Mouse (Mus musculus) heart, embryonic 14.5 days (tissue): ENCODE measurements around the gene 2300002M23Rik. TPM values are rescaled to one million over a fixed set of nuclear protein-coding genes. Genes with fewer than 3 reads are reported as not detected.

Experiments used
- ATAC-seq: fragments of 200-750 bp; cut with Nextera tagmentation; 2 replicates; pipeline ENCODE4 v1.8.0; 2017; ENCODE audit warnings: low read depth, moderate TSS enrichment; ENCODE audit not compliant: insufficient number of reproducible peaks, insufficient read depth, low FRiP score
- H3K27ac ChIP-seq, 2 experiments: fragments of 200-500 bp in 1 of 2; fragments of 300-500 bp in 1 of 2; sonication (generic) in 1 of 2; replicated peaks in 1 of 2; 2 replicates each; pipeline ENCODE4 v1.5.1; 2012 to 2014; ENCODE audit warnings: low read depth in 2 of 2, low read length in 2 of 2, control low read depth in 1 of 2, mild to moderate bottlenecking in 1 of 2, mixed read lengths in 1 of 2; ENCODE audit not compliant: control insufficient read depth in 1 of 2, insufficient read depth in 1 of 2
- H3K27me3 ChIP-seq: fragments of 300-500 bp; sonication (generic); 2 replicates; pipeline ENCODE4 v1.6.1; 2014; ENCODE audit warnings: mild to moderate bottlenecking, low read length, control low read depth; ENCODE audit not compliant: control insufficient read depth, insufficient read depth
- H3K36me3 ChIP-seq: fragments of 300-500 bp; sonication (generic); 2 replicates; pipeline ENCODE4 v1.6.1; 2014; ENCODE audit warnings: mild to moderate bottlenecking, control low read depth, low read length, mixed read lengths; ENCODE audit not compliant: control insufficient read depth, insufficient read depth
- H3K4me1 ChIP-seq, 2 experiments: fragments of 200-500 bp in 1 of 2; fragments of 300-500 bp in 1 of 2; sonication (generic) in 1 of 2; 2 replicates each; pipeline ENCODE4 v1.6.1; 2012 to 2014; ENCODE audit warnings: low read length in 2 of 2, control low read depth in 1 of 2, mixed read lengths in 1 of 2; ENCODE audit not compliant: control insufficient read depth in 2 of 2, insufficient read depth in 2 of 2
- H3K4me2 ChIP-seq: fragments of 300-500 bp; sonication (generic); 2 replicates; pipeline ENCODE4 v1.6.1; 2014; ENCODE audit warnings: mild to moderate bottlenecking, low read length
- H3K4me3 ChIP-seq, 2 experiments: fragments of 200-500 bp in 1 of 2; fragments of 300-500 bp in 1 of 2; sonication (generic) in 1 of 2; 2 replicates each; pipeline ENCODE4 v1.5.1; 2012 to 2014; ENCODE audit warnings: low read length in 2 of 2, mild to moderate bottlenecking in 2 of 2, control low read depth in 1 of 2, low read depth in 1 of 2, moderate library complexity in 1 of 2; ENCODE audit not compliant: control insufficient read depth in 1 of 2, insufficient read depth in 1 of 2
- H3K9ac ChIP-seq: fragments of 300-500 bp; sonication (generic); 2 replicates; pipeline ENCODE4 v1.6.1; 2014; ENCODE audit warnings: mild to moderate bottlenecking, low read length
- H3K9me3 ChIP-seq: fragments of 300-500 bp; sonication (generic); 2 replicates; pipeline ENCODE4 v1.6.1; 2016; ENCODE audit warnings: low read length, control low read depth; ENCODE audit not compliant: control insufficient read depth
- WGBS: fragments of 180-500 bp; shearing (Covaris S2); extraction: QIAGEN DNeasy Blood & Tissue Kit; methylation state at CpG from one replicate; pipeline ENCODE4 v1.1.7; 2014; 5-methylcytosine and 5-hydroxymethylcytosine counted together
- polyA plus RNA-seq: library from polyadenylated mRNA; unstranded; fragments of >200 nt; fragmentation: Nextera tagmentation; extraction: Ambion mirVana; gene quantifications from 2 replicates; pipeline ENCODE4 v1.2.1, GENCODE M21; 2014

Gene 2300002M23Rik
- polyA plus RNA-seq, 1 experiment from 2014 or later = not detected

DNA sequence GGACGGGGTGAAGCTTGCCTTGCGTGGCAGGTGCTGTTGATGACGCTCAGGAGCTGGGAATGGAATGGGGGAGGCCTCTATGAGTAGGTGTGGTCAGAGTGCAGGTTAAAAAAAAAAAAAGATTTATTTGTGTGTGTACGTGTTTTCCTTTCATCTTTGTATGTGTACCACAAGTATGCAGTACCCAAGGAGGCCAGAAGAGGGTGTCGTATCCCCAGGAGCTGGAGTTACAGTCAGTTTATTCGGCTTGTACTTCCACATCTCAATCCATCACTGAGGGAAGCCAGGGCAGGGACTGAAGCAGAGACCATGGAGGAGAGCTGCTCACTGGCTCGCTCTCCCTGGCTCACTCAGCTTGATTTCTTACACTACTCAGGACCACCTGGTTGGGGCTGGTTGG, 4.2 kb downstream of the 2300002M23Rik start:
- Histone ChIP-seq H3K36me3 (no peaks in the 10 kb centered on the region), H3K27me3 (peaks cover 32% of the 10 kb centered on the region), H3K9ac (no peak overlapping the region), H3K4me3 (no peak overlapping the region), H3K4me1 (peaks cover 0 to 6% of the 10 kb centered on the region in 2 experiments; a peak in 2 of 4 replicates), H3K4me2 (no peak overlapping the region), H3K9me3 (no peaks in the 10 kb centered on the region), H3K27ac (no peak overlapping the region)
- ATAC-seq = no peak
- 94% methylated on average over 7 of the region's 7 CpGs for WGBS

DNA sequence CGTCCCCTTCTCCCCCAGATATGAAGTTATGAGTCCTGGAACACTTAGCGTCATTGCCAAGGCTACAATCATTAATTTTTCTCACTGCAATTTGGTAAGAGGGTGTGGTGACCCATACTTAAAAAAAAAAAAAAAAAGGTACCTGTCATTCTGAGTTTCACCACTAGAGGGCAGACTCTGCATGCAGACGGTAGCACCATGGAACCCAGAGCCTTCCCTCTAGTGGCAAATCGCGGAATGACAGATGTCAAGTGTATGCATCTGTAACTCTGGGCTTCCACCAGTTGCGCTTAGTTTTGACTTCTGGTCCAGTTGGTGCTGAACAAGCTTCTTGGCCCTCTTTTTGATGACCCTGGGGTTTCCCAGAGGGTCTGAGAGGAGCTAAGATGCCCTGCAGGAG, 11.0 kb downstream of the 2300002M23Rik start:
- H3K9me3 ChIP-seq = no peaks in the 10 kb centered on the region
- H3K27ac ChIP-seq = no peak overlapping the region
- no peaks in the 10 kb centered on the region for H3K36me3 ChIP-seq
- H3K4me1 ChIP-seq = no peaks in the 10 kb centered on the region
- H3K4me2 ChIP-seq = no peak overlapping the region
- 17% methylated on average over 6 of the region's 6 CpGs for WGBS
- no peak for ATAC-seq
- H3K4me3 ChIP-seq = no peak overlapping the region
- no peak overlapping the region for H3K9ac ChIP-seq
- peaks cover 10% of the 10 kb centered on the region for H3K27me3 ChIP-seq

DNA sequence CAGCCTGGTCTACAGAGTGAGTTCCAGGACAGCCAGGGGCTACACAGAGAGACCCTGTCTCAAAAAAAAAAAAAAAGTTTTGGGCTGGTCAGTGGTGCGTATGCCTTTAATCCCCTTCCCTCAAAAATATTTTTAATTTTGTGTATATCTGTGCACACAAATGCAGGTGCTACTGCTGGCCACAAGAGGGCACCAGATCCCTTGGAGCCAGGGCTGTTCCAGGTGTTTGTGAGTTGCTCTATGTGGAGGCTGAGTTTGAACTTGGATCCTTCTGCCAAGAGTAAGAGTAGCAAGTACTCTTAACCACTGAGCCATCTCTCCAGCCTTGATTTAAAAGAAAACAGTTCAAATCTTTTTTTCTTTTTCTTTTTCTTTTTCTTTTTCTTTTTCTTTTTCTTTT, 15.7 kb downstream of the 2300002M23Rik start:
- Histone ChIP-seq H3K4me2 (no peak overlapping the region), H3K36me3 (no peaks in the 10 kb centered on the region), H3K27me3 (no peaks in the 10 kb centered on the region), H3K9ac (no peak overlapping the region), H3K27ac (no peak overlapping the region), H3K9me3 (peaks cover 3% of the 10 kb centered on the region; the same call in 1 of the 2 replicates), H3K4me1 (peaks cover 0 to 2% of the 10 kb centered on the region in 2 experiments; a peak in 1 of 4 replicates), H3K4me3 (no peak overlapping the region)
- 85% methylated on average over 1 of the region's 1 CpGs for WGBS
- ATAC-seq = no peak

DNA sequence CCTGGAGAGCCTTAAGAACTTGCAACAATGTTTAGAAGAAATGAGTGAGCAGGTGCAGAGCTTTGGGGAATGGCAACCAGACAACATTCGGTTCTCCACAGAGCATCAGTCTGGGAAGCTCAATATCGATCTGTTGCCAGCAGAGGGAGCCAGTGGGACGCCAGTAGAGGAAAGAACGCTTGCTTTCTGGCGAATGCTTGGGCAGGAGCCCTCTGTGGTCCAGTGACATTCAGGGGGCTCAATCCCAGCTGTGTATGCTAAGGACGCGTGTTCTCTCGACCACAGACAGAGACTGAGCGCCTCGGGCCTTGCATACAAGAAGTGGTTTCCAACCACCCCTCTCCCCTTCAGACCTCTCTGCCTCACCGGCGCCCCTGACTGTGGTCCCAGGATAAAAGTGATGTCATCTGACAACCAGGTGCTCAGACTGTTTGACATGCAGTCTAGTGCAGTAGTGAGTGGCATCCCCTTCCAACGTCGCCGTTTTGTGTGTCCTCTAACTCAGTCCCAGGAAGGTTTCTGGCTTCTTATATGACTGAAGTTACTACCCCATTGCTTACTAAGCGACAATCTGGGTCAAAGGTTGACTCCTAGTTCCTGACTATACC, 17.2 kb downstream of the 2300002M23Rik start:
- Histone ChIP-seq H3K4me1 (peaks cover 0 to 2% of the 10 kb centered on the region in 2 experiments; a peak in 1 of 4 replicates), H3K27ac (no peak overlapping the region), H3K4me2 (peak overlapping the region; percentile 46), H3K36me3 (no peaks in the 10 kb centered on the region), H3K9ac (no peak overlapping the region), H3K9me3 (peaks cover 3% of the 10 kb centered on the region; the same call in 1 of the 2 replicates), H3K27me3 (no peaks in the 10 kb centered on the region), H3K4me3 (no peak overlapping the region)
- no peak for ATAC-seq
- WGBS = 14% methylated on average over 16 of the region's 16 CpGs

DNA sequence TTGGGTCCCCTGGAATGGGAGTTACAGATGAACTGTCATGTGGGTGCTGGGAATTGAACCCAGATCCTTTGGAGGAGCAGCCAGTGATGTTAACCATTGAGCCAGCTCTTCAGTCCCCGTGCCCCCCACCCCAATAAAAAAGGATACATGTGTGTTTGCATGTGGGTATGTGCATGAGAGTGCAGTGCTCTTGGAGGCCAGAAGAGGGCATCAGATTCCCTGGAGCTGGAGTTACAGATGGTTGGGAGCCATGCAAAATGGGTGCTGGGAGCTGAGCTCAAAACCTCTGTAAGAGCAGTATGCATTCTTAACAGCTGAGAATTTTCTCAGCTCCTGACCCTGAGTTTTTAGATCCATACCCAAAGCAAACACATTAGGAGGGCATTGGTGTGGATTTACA, 20.0 kb downstream of the 2300002M23Rik start:
- H3K9ac ChIP-seq = no peak overlapping the region
- peaks cover 3% of the 10 kb centered on the region; the same call in 1 of the 2 replicates for H3K9me3 ChIP-seq
- no peak overlapping the region for H3K4me2 ChIP-seq
- no peak overlapping the region for H3K4me3 ChIP-seq
- WGBS = 83% methylated on average over 1 of the region's 1 CpGs
- no peaks in the 10 kb centered on the region for H3K36me3 ChIP-seq
- H3K4me1 ChIP-seq = peaks cover 0 to 2% of the 10 kb centered on the region in 2 experiments; a peak in 1 of 4 replicates
- H3K27ac ChIP-seq = no peak overlapping the region
- H3K27me3 ChIP-seq = no peaks in the 10 kb centered on the region
- no peak for ATAC-seq

DNA sequence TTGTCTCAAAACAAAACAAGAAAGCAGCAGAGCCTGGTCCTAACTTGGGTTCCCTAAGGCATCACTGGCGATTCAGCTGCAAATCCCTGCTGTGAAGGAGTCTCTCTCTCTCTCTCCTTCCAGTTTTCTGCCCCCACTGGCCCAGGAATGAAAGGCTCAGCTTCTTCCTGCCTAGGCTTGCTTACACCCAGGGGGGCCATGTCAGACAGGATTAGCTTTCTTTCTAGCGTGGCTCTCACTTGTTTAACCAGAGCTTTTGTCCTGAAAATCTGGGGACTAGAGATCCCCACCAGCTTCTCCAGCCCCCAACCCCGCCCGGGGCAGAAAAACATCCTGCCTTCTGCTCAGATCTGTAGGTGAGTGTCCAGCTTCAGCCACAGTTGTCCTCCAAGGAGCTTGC, 21.1 kb downstream of the 2300002M23Rik start:
- no peak overlapping the region for H3K4me2 ChIP-seq
- no peak overlapping the region for H3K4me3 ChIP-seq
- H3K9me3 ChIP-seq = peaks cover 3% of the 10 kb centered on the region; the same call in 1 of the 2 replicates
- no peaks in the 10 kb centered on the region for H3K36me3 ChIP-seq
- H3K27me3 ChIP-seq = no peaks in the 10 kb centered on the region
- H3K9ac ChIP-seq = no peak overlapping the region
- 28% methylated on average over 4 of the region's 4 CpGs for WGBS
- peaks cover 0 to 2% of the 10 kb centered on the region in 2 experiments; a peak in 1 of 4 replicates for H3K4me1 ChIP-seq
- ATAC-seq = no peak
- no peak overlapping the region for H3K27ac ChIP-seq

DNA sequence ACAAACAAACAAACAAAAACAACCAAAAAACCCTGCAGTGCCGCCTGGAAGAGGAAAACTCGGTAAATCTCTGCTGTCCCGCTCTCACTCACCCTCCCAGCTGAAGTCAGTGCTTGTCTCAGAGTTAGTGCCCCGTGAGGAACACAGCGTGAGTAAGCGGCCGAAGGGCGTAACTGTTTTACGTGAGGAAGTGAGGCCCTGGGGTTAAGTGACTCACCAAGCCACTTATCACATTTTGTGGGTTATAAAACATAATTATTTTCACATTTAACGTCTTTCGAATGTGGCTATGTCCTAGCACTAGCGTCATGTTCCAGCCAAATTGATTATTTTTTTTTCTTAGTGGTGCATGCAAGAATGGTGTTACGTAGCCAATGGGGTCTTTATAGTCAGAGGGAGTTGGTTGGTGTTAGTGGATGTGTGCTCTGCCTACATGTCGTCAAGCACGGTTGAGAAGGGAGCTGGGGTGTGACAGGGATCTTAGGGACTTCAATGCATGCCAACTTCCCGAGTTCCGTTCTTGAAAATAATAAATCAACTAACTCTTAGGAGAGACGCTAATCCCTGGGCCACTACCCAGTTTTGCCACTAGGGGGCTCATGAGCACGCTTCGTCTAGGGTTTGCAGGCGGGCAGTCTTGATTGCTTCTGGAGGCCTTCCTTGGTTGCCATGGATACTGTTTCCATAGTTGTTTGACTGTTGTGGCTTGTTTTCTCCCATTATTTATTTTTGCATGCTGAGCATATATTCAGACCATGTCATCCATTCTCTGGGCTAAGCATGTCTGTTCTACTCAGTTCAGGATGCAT, 23.4 kb downstream of the 2300002M23Rik start:
- H3K4me3 ChIP-seq = no peak overlapping the region
- no peak overlapping the region for H3K4me2 ChIP-seq
- 50% methylated on average over 21 of the region's 21 CpGs for WGBS
- H3K27ac ChIP-seq = no peak overlapping the region
- no peaks in the 10 kb centered on the region for H3K36me3 ChIP-seq
- no peak overlapping the region for H3K9ac ChIP-seq
- H3K27me3 ChIP-seq = no peaks in the 10 kb centered on the region
- peaks cover 3% of the 10 kb centered on the region; the same call in 1 of the 2 replicates for H3K9me3 ChIP-seq
- no peak for ATAC-seq
- H3K4me1 ChIP-seq = no peaks in the 10 kb centered on the region
